Mouse (Mus musculus) lung, postnatal 0 days (tissue): ENCODE measurements around the gene Acoxl. TPM values are rescaled to one million over a fixed set of nuclear protein-coding genes. Genes with fewer than 3 reads are reported as not detected.
A peak's percentile ranks its signal among the peaks of the same experiment; 100 is the strongest.

ENCODE experiments used
- ATAC-seq: fragments of 200-750 bp; cut with Nextera tagmentation; 2 replicates; pipeline ENCODE4 v1.8.0; 2017; ENCODE audit warnings: moderate library complexity
- DNase-seq: peaks from one replicate; pipeline ENCODE4 v3.0.0-alpha.2; 2016; ENCODE audit warnings: low spot score
- H3K27ac ChIP-seq: fragments of 300-500 bp; sonication (generic); 2 replicates; pipeline ENCODE4 v1.5.1; 2014; ENCODE audit warnings: antibody characterized with exemption, mild to moderate bottlenecking, low read length, mixed read lengths
- H3K27me3 ChIP-seq: fragments of 300-500 bp; sonication (generic); replicated peaks from 2 replicates; pipeline ENCODE4 v1.6.1; 2014; ENCODE audit warnings: low read length, mixed read lengths; ENCODE audit not compliant: insufficient read depth
- H3K36me3 ChIP-seq: fragments of 300-500 bp; sonication (generic); 2 replicates; pipeline ENCODE4 v1.6.1; 2014; ENCODE audit warnings: low read length, mixed read lengths; ENCODE audit not compliant: insufficient read depth
- H3K4me1 ChIP-seq: fragments of 300-500 bp; sonication (generic); 2 replicates; pipeline ENCODE4 v1.6.1; 2014; ENCODE audit warnings: antibody characterized with exemption, low read depth, low read length, mixed read lengths; ENCODE audit not compliant: insufficient read depth
- H3K4me2 ChIP-seq: fragments of 300-500 bp; sonication (generic); replicated peaks from 2 replicates; pipeline ENCODE4 v1.6.1; 2014; ENCODE audit warnings: low read depth, mild to moderate bottlenecking, low read length, moderate library complexity, mixed read lengths
- H3K4me3 ChIP-seq: fragments of 300-500 bp; sonication (generic); 2 replicates; pipeline ENCODE4 v1.5.1; 2014; ENCODE audit warnings: low read depth, low read length
- H3K9ac ChIP-seq: fragments of 300-500 bp; sonication (generic); replicated peaks from 2 replicates; pipeline ENCODE4 v1.6.1; 2014; ENCODE audit warnings: low read depth, mild to moderate bottlenecking
- H3K9me3 ChIP-seq: fragments of 300-500 bp; sonication (generic); 2 replicates; pipeline ENCODE4 v1.6.1; 2016; ENCODE audit warnings: low read length, mixed read lengths
- CTCF ChIP-seq: IDR thresholded peaks from 2 replicates; pipeline ENCODE4 v1.5.1; 2016; ENCODE audit warnings: antibody characterized with exemption, mild to moderate bottlenecking
- EP300 ChIP-seq: IDR thresholded peaks from 2 replicates; pipeline ENCODE4 v1.6.1; 2016; ENCODE audit warnings: antibody characterized with exemption, mild to moderate bottlenecking, control low read depth
- WGBS: fragments of 180-500 bp; shearing (Covaris S2); extraction: QIAGEN DNeasy Blood & Tissue Kit; methylation state at CpG from one replicate; pipeline ENCODE4 v1.1.7; 2014; 5-methylcytosine and 5-hydroxymethylcytosine counted together
- polyA plus RNA-seq: library from polyadenylated mRNA; unstranded; fragments of >200 nt; fragmentation: Nextera tagmentation; extraction: Ambion mirVana; gene quantifications from 2 replicates; pipeline ENCODE4 v1.2.1, GENCODE M21; 2015

Gene Acoxl
- polyA plus RNA-seq, 1 experiment from 2014 or later: 17.0 TPM

DNA sequence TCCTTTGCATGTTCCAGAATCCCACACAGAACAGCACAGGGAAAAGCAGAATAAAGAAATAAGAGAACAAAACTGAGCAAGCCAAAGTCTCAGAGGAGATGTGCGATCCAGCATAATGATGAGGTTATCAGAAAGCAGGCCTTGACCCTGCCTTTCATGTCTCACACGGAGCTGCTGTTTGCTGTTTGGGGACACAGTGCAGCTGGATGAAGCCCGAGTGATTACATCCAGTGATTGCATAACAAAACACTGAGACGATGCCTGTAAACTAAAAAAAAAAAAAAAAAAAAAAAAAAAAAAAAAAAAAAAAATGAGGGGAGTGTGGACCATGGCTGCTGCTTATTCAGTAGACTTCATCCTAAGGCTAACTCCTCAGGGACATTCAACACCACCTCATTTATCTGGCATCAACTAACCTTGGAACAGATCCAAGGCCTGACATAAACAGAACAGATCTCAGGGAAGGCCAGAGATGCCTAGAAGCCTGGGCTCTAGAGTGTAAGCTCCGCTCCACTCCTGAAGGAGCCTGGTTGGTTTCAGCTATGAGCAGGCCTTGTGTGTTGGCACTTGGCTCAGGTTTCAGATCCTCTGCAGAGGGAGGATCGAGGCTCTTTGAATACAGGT, 152.3 kb downstream of the Acoxl start:
- peak overlapping the region; percentile 54 for H3K27ac ChIP-seq
- H3K4me2 ChIP-seq: no peak overlapping the region

DNA sequence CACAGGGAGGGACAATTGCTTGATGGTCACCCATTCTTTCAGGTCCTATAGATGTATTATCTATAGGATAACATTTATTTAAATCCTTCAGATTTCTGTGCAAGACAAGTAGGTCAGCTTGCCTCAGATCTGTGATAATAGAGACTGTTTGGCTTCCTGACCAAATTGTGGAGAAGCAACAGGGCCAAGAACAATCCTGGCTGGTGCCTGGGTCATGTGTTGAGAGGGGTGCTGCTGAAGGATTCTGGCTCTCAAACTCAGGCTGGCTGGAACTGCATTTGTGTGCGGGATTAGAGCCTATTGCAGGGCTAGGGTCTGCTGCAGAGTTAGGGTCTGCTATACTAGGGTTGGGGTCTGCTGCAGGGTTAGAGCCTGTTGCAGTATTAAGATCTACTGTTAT, 153.0 kb downstream of the Acoxl start:
- peak; percentile 42 for ATAC-seq
- TF ChIP-seq CTCF: no peak
- no peak for TF ChIP-seq EP300
- H3K27ac ChIP-seq: 0 out of 2 replicates have a peak overlapping the region, but pooled peaks have one; percentile 20
- no peak overlapping the region for H3K9ac ChIP-seq
- no peak overlapping the region for H3K4me3 ChIP-seq
- no peaks in the 10 kb centered on the region for H3K27me3 ChIP-seq
- DNase-seq: peak; percentile 42
- H3K36me3 ChIP-seq: no peaks in the 10 kb centered on the region
- no peaks in the 10 kb centered on the region for H3K9me3 ChIP-seq
- no peak overlapping the region for H3K4me2 ChIP-seq
- 61% methylated on average over 1 of the region's 1 CpGs for WGBS
- H3K4me1 ChIP-seq: no peaks in the 10 kb centered on the region

More for the DNA sequence above, 152.3 kb downstream of the Acoxl start:
- ATAC-seq: peak; percentile 90
- no peaks in the 10 kb centered on the region for H3K9me3 ChIP-seq
- H3K4me3 ChIP-seq: no peak overlapping the region
- no peaks in the 10 kb centered on the region for H3K27me3 ChIP-seq
- TF ChIP-seq EP300: peak; percentile 80; the same call in 1 of the 2 replicates
- no peak for TF ChIP-seq CTCF
- H3K9ac ChIP-seq: no peak overlapping the region
- no peaks in the 10 kb centered on the region for H3K36me3 ChIP-seq
- H3K4me1 ChIP-seq: no peaks in the 10 kb centered on the region
- 27% methylated on average over 6 of the region's 6 CpGs for WGBS
- DNase-seq: peak; percentile 85

DNA sequence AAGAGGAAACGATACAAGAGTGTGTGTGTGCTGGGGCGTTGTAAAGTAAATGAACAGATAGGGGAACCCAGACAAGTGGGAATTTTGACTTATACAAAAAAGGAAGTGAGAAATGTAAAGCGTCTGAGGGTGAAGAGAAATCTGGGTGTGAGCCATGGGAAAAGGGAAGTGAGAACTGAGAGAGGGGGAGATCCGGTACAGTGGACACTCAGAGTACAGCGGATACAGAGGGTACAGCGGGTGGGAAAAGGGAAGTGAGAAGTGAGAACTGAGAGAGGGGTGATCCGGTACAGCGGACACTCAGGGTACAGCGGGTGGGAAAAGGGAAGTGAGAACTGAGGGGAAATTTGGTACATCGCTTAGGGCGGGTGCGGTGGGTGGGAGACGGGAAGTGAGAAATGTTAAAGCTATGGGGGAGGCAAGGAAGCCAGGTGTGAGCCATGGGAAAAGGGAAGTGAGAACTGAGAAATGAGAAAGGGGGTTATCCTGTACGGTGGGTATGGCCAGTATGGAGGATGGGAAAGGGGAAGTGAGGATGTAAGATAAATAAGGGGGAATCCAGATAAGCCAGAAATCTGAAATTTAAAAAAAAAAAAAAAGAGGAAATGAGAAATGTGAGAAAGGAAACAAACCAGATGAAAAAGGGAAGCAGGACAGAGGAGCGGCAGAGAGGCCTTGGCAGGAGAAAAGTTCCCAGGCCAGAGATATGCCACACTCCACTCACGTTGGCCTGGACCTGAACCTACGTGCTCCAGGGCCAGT, 170.2 kb downstream of the Acoxl start:
- TF ChIP-seq EP300: no peak
- TF ChIP-seq CTCF: no peak
- H3K4me1 ChIP-seq: no peaks in the 10 kb centered on the region
- no peak overlapping the region for H3K4me2 ChIP-seq
- H3K27me3 ChIP-seq: no peaks in the 10 kb centered on the region
- H3K27ac ChIP-seq: no peak overlapping the region
- DNase-seq (no peak), ATAC-seq (no peak)
- 72% methylated on average over 17 of the region's 17 CpGs for WGBS
- no peak overlapping the region for H3K4me3 ChIP-seq
- H3K36me3 ChIP-seq: no peaks in the 10 kb centered on the region
- no peaks in the 10 kb centered on the region for H3K9me3 ChIP-seq
- H3K9ac ChIP-seq: no peak overlapping the region

DNA sequence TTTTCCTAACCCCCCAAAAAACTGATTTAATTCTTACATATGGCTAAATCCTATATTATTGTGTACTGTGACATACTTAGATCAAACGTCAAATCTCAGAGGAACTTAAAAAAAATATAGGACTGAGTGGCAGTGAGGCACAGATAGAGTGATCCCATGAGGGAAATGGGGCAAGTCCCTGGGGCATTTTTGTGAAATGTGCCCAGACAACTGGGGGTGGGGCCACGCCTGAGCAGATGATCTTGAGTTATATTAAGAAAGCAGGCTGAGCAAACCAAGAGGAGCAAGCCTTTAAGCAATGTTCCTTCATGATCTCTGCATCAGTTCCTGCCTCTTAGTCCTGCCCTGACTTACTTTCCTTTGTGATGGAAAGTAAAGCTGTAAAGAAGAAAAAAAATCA, 175.9 kb downstream of the Acoxl start:
- no peaks in the 10 kb centered on the region for H3K9me3 ChIP-seq
- H3K4me2 ChIP-seq: no peak overlapping the region
- DNase-seq: no peak
- H3K9ac ChIP-seq: no peak overlapping the region
- no peaks in the 10 kb centered on the region for H3K4me1 ChIP-seq
- TF ChIP-seq CTCF (no peak), EP300 (no peak)
- ATAC-seq: no peak
- no peak overlapping the region for H3K4me3 ChIP-seq
- no peaks in the 10 kb centered on the region for H3K36me3 ChIP-seq
- H3K27ac ChIP-seq: no peak overlapping the region
- 58% methylated on average over 2 of the region's 2 CpGs for WGBS
- H3K27me3 ChIP-seq: no peaks in the 10 kb centered on the region

DNA sequence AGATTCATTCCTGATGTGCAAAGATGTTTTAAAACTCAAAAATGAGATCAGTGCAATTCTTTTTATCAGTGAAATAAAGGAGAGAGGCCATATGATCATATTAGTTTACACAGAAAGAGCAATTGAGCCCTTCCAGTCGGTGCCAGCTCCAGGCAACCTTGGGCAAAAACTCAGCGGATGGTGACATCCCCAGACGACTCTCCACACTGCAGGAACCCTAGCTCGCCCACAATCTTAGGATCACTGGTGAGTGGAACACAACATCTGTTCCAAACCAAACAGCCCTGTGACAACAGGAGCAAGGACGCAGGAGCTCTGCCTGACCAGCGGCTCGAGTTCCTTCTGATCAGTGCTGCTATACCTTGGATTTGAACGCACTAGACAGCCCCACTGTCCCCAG, 176.9 kb downstream of the Acoxl start:
- Histone ChIP-seq H3K27ac (no peak overlapping the region), H3K4me3 (no peak overlapping the region), H3K9me3 (no peaks in the 10 kb centered on the region), H3K4me2 (no peak overlapping the region), H3K36me3 (no peaks in the 10 kb centered on the region), H3K4me1 (no peaks in the 10 kb centered on the region), H3K9ac (no peak overlapping the region), H3K27me3 (no peaks in the 10 kb centered on the region)
- WGBS: 77% methylated on average over 8 of the region's 8 CpGs
- no peak for DNase-seq
- no peak for TF ChIP-seq CTCF
- no peak for TF ChIP-seq EP300
- ATAC-seq: no peak

DNA sequence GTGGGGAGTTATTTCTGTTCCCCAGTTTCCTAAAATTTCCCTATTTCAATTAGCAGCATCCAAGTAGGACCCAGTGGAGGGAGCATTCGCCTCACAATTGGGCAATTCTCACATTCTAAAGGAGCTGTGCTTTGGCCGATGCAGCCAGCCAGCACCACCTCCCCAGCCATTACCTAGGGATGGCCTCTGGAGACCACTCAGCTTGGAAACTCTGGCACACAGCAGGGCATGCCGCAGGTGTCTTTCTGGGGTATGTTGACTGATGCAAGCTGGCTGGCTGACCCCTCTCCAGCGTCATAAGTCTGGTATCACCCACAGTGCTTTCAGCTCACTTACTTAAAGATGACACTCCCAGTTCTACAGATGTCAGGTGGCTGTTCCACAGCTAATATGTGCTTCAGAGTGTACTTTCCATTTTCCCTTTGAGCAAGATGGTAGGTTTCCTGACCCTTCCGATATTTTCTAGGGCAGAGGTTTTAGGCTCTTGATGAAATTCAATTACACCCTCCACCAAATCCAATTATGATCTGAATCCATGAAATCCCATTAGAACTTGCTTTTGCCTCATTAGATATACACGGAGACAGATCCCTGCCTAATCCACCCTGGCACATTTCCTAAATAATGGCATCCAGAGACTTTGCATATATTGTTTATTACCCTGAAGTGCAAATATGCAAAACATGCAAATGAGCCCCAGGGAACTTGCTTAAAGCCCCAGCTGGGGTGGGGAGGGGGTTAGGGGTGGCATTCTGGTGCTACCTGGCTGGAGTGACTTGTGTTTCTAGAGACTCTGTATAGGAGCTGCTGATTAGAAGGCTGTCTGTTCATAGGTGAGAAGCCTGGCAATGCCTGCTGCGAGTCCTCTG, 181.6 kb downstream of the Acoxl start:
- TF ChIP-seq CTCF (no peak), EP300 (no peak)
- ATAC-seq: no peak
- Histone ChIP-seq H3K27ac (no peak overlapping the region), H3K4me1 (no peaks in the 10 kb centered on the region), H3K9ac (no peak overlapping the region), H3K4me3 (no peak overlapping the region), H3K36me3 (no peaks in the 10 kb centered on the region), H3K4me2 (no peak overlapping the region), H3K27me3 (no peaks in the 10 kb centered on the region), H3K9me3 (no peaks in the 10 kb centered on the region)
- WGBS: 48% methylated on average over 7 of the region's 7 CpGs
- no peak for DNase-seq
